Mouse (Mus musculus) layer of hippocampus, adult 8-10 months (tissue): Measurements from ENCODE around the gene Hist1h4a. TPM values are rescaled to one million over a fixed set of nuclear protein-coding genes. Genes with fewer than 3 reads are reported as not detected.
"Not testable (repeated sequence)": the region's sequence is repeated elsewhere in the genome, so short reads cannot be mapped to it uniquely, and the experiment has no call there.

Source experiments
- DNase-seq, 2 experiments: peaks; one replicate each; pipeline ENCODE4 v3.0.0; 2022; ENCODE audit warnings: low spot score in 2 of 2
- total RNA-seq, 4 experiments: library from RNA; stranded (reverse); gene quantifications; 2 replicates each; pipeline ENCODE4 v1.2.4; 2022

Gene Hist1h4a
- total RNA-seq, 4 experiments from 2014 or later = 31.9 to 42.9 (median 37.9) TPM

- no peak for DNase-seq
These were observed 1.7 kb downstream of the Hist1h4a start for GRCm38 (mm10) chr13:23759251-23759771.

- no peak for DNase-seq
These were observed 3.1 kb downstream of the Hist1h4a start for GRCm38 (mm10) chr13:23757921-23758320.

- no peak for DNase-seq
These were observed 3.7 kb downstream of the Hist1h4a start for GRCm38 (mm10) chr13:23757211-23757773.

- DNase-seq = peak; percentile 90
These were observed 4.2 kb downstream of the Hist1h4a start, which contains the start of gene Hist1h4b for GRCm38 (mm10) chr13:23756790-23757189. Gene Hist1h4b, plus strand, starts transcription at chr13:23757013.

GRCm38 (mm10) chr13:23755000-23755399 is 6.0 kb downstream of the Hist1h4a start:
- DNase-seq = no peak

GRCm38 (mm10) chr13:23753314-23754078 is 7.5 kb downstream of the Hist1h4a start:
- no peak for DNase-seq

GRCm38 (mm10) chr13:23752742-23753172 is 8.3 kb downstream of the Hist1h4a start:
- DNase-seq = no peak

GRCm38 (mm10) chr13:23752067-23752741 is 8.8 kb downstream of the Hist1h4a start, which contains the start of gene Hist1h3b:
Gene Hist1h3b, plus strand, starts transcription at chr13:23752267.
- peak; percentile 87 to 94 for DNase-seq

- no peak for DNase-seq
These were observed 9.5 kb downstream of the Hist1h4a start for GRCm38 (mm10) chr13:23751478-23751956.

- DNase-seq = not testable (repeated sequence)
These were observed 10.1 kb downstream of the Hist1h4a start, which contains the start of gene Hist1h2ab for GRCm38 (mm10) chr13:23750839-23751477. Gene Hist1h2ab, plus strand, starts transcription at chr13:23751126.

- DNase-seq = no peak
These were observed 11.4 kb downstream of the Hist1h4a start for GRCm38 (mm10) chr13:23749563-23750121.

GRCm38 (mm10) chr13:23747892-23748288 is 13.1 kb downstream of the Hist1h4a start:
- no peak for DNase-seq

- no peak for DNase-seq
These were observed 13.7 kb downstream of the Hist1h4a start for GRCm38 (mm10) chr13:23747081-23747891.

- peak; percentile 66 to 80 for DNase-seq
These were observed 14.6 kb downstream of the Hist1h4a start, which contains the start of gene Hist1h2bb for GRCm38 (mm10) chr13:23746201-23747080. Gene Hist1h2bb, plus strand, starts transcription at chr13:23746734.

GRCm38 (mm10) chr13:23745381-23746161 is 15.5 kb downstream of the Hist1h4a start, which contains the start of gene Hist1h3c:
Gene Hist1h3c, minus strand, starts transcription at chr13:23745602.
- DNase-seq = peak; percentile 77 to 83

- DNase-seq = no peak
These were observed 16.3 kb downstream of the Hist1h4a start for GRCm38 (mm10) chr13:23744421-23745380.

GRCm38 (mm10) chr13:23743963-23744362 is 17.1 kb downstream of the Hist1h4a start:
- no peak for DNase-seq
